Mouse (Mus musculus): ENCODE results near the gene Hcn1.
"Not testable (repeated sequence)": the region's sequence is repeated elsewhere in the genome, so short reads cannot be mapped to it uniquely, and the experiment has no call there.

GRCm38 (mm10) chr13:118022891-118023290, 420.8 kb downstream of the Hcn1 start:
- not testable (repeated sequence) for TF ChIP-seq CTCF (IDR thresholded peaks at IDR 0.05); EP300 (IDR thresholded peaks at IDR 0.05; ENCODE audit: insufficient read depth, low read depth, low read length); POLR2A (IDR thresholded peaks at IDR 0.05; ENCODE audit: insufficient read depth, low read depth, low read length)
